Mouse (Mus musculus) megakaryocyte, adult 5-6 weeks (primary cell): ENCODE data around the gene Dnajb2. TPM values are rescaled to one million over a fixed set of nuclear protein-coding genes. Genes with fewer than 3 reads are reported as not detected.

Experiments used
- ATAC-seq: 2 replicates; pipeline ENCODE4 v1.8.0; 2016; ENCODE audit warnings: mild to moderate bottlenecking, inconsistent platforms; ENCODE audit not compliant: poor library complexity, severe bottlenecking
- total RNA-seq, 2 experiments: library from RNA; stranded (forward) in 1 of 2; stranded (reverse) in 1 of 2; fragments of 153-499, 151-499 nt in 1 of 2; fragments of 221-1000, 200-1000 nt in 1 of 2; gene quantifications; 2 replicates each; pipeline versions ENCODE4 v1.2.3 to v1.2.4; 2015 to 2017

Gene Dnajb2
- total RNA-seq (2015) (1.9 and 2.6 TPM in 2 replicates), total RNA-seq (2017) (5.9 and 7.3 TPM in 2 replicates)

GRCm38 (mm10) chr1:75236117-75237050 is at the start of gene Dnajb2:
TSS of gene Dnajb2 (plus strand) at chr1:75236406.
- peak; percentile 85 for ATAC-seq

- no peak for ATAC-seq
These were observed 49.1 kb upstream of the Dnajb2 start for GRCm38 (mm10) chr1:75187126-75187525.

- peak; percentile 74 for ATAC-seq
These were observed 48.2 kb upstream of the Dnajb2 start for GRCm38 (mm10) chr1:75187914-75188483.

- no peak for ATAC-seq
These were observed 45.6 kb upstream of the Dnajb2 start for GRCm38 (mm10) chr1:75190577-75190976.

GRCm38 (mm10) chr1:75191258-75191621 is 45.0 kb upstream of the Dnajb2 start:
- ATAC-seq: no peak

GRCm38 (mm10) chr1:75191622-75192402 is 44.4 kb upstream of the Dnajb2 start, which contains the start of the genes Ankzf1 and Atg9a:
TSS of gene Ankzf1 (plus strand) at chr1:75192151.
TSS of gene Atg9a (minus strand) at chr1:75192196.
- peak; percentile 85 for ATAC-seq

GRCm38 (mm10) chr1:75192452-75192851 is 43.8 kb upstream of the Dnajb2 start:
- ATAC-seq: peak; percentile 60

GRCm38 (mm10) chr1:75201236-75201635 is 35.0 kb upstream of the Dnajb2 start:
- no peak for ATAC-seq

- ATAC-seq: peak; percentile 12; the same call in 1 of the 2 replicates
These were observed 27.1 kb upstream of the Dnajb2 start for GRCm38 (mm10) chr1:75208967-75209678.

GRCm38 (mm10) chr1:75210136-75211087 is 25.8 kb upstream of the Dnajb2 start, which contains the start of the genes Glb1l and Stk16:
TSS of gene Glb1l (minus strand) at chr1:75210813.
TSS of gene Stk16 (plus strand) at chr1:75210838.
- peak; percentile 83 for ATAC-seq

- no peak for ATAC-seq
These were observed 25.0 kb upstream of the Dnajb2 start for GRCm38 (mm10) chr1:75211141-75211708.

GRCm38 (mm10) chr1:75212542-75212941 is 23.7 kb upstream of the Dnajb2 start:
- no peak for ATAC-seq

- peak; percentile 57 for ATAC-seq
These were observed 23.1 kb upstream of the Dnajb2 start for GRCm38 (mm10) chr1:75213096-75213495.

- ATAC-seq: no peak
These were observed 21.8 kb upstream of the Dnajb2 start for GRCm38 (mm10) chr1:75214442-75214841.

GRCm38 (mm10) chr1:75214886-75215285 is 21.3 kb upstream of the Dnajb2 start:
- no peak for ATAC-seq

- ATAC-seq: no peak
These were observed 20.4 kb upstream of the Dnajb2 start for GRCm38 (mm10) chr1:75215785-75216184.

GRCm38 (mm10) chr1:75216797-75217585 is 19.2 kb upstream of the Dnajb2 start:
- ATAC-seq: no peak

GRCm38 (mm10) chr1:75217893-75218226 is 18.3 kb upstream of the Dnajb2 start:
- no peak for ATAC-seq
